Mouse (Mus musculus) neural tube, postnatal 0 days (tissue): ENCODE data around the gene Serpinb9. TPM values are rescaled to one million over a fixed set of nuclear protein-coding genes. Genes with fewer than 3 reads are reported as not detected.

Experiments used
- polyA plus RNA-seq: library from polyadenylated mRNA; unstranded; fragments of >200 nt; fragmentation: Nextera tagmentation; extraction: Ambion mirVana; gene quantifications from 2 replicates; pipeline ENCODE4 v1.2.1, GENCODE M21; 2015

The Serpinb9 gene
- polyA plus RNA-seq: 4.3 and 5.6 TPM in 2 replicates

DNA sequence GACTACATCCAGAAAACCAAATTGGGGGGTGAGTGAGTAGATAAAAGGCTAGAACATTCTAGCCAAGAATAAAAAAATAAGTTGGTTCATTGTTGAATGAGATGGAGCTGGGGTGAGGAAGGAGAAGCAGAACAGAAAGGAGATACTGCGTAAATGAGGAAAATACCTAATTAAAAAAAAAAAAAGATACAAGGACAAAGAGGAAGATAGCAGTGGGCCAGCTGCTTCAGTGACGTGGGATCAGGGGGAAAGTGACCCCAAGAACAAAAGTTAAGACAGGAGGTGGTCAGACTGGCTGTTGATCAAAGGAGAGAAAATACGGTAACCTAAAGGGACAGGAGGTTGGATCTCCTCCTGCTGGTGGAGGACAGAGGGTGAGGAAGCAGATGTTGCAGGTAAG is at the start of gene Serpinb9:
Gene Serpinb9, plus strand, starts transcription at position 301 of the 400 bp plus-strand sequence.

DNA sequence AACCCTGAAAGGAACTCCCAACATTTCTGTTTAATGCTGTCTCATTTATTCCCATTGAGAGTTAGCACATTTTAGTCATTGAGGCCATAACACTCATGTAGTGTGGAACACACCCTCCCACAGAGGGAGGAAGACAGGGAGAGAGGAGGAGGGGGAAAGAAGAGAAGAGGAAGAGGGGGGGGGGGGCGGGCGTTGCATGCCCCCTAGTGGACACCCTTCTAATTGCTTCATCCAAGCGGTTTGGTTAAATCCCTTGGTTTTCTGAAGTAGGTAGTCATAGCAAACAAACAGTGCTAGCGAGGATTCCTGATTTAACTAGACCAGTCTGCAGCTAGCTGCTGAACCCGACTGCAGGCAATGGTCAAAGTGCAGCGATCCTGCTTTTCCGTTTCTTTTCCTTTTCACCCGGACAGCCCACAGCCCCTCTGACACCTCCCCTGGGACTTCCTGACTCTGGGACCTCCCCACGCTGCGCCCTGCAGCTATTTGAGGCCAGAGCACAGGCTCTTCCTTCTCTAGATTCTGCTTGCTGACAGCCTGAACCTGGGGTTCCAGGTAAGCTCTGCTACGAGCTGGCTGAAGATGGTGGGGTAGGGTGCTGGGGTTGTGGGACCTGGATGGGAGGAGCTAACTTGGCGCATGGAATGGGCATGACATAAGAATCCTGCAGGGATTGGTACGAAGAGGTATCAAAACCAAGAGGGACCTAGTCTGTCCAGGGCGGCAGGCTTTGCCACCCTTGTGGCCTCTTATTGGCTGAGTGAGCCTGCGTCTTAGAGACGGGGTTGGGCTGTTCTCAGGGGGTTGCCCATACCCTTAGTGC is 37.9 kb upstream of the Serpinb9 start, which contains the start of gene Serpinb6b:
Gene Serpinb6b, plus strand, starts transcription at position 221 of the 823 bp plus-strand sequence.

DNA sequence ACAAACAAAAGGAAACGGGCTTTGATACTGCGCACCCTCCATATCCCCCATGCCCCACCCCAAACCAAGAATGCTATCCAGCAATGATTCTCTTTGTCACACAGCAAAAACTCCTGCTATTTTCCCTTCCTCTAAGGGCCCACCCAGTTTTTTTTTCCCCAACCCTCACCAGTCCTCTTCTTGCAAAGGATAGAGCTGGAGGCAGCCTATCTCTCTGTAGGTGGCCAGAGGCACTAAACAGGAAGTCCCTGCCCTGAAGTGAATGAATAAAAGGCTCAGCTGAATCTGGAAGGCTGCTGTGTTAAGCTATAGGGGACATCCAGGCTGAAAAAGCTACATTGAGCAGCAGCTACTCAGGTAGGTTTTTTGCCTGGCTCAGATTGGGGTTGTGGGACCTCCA is 24.2 kb downstream of the Serpinb9 start, which contains the start of gene Serpinb9b:
Gene Serpinb9b, plus strand, starts transcription at position 173 of the 400 bp plus-strand sequence.

Other genes with a start within 250 kb of the Serpinb9 start
- gene Mylk4, start 219.3 kb upstream of the Serpinb9 start, polyA plus RNA-seq: 0.08 and 0.11 TPM in 2 replicates
- gene Wrnip1, start 201.2 kb upstream of the Serpinb9 start, polyA plus RNA-seq: 39.9 and 40.7 TPM in 2 replicates
- not detected in 2 replicates for gene D930007J09Rik, start 200.4 kb upstream of the Serpinb9 start, polyA plus RNA-seq
- gene Serpinb1a, start 152.1 kb upstream of the Serpinb9 start, polyA plus RNA-seq: 3.4 and 7.4 TPM in 2 replicates
- gene Serpinb1c, start 105.0 kb upstream of the Serpinb9 start, polyA plus RNA-seq: 0.15 TPM in 1 of 2 replicates, not detected in the other
- gene Serpinb6b, start 38.0 kb upstream of the Serpinb9 start, polyA plus RNA-seq: 2.9 and 3.2 TPM in 2 replicates
- 0.24 and 0.43 TPM in 2 replicates for gene Serpinb9b, start 24.2 kb downstream of the Serpinb9 start, polyA plus RNA-seq
- 82.8 and 90.5 TPM in 2 replicates for gene Serpinb1b, start 75.3 kb downstream of the Serpinb9 start, polyA plus RNA-seq
- not detected in 2 replicates for gene Serpinb9c, start 156.5 kb downstream of the Serpinb9 start, polyA plus RNA-seq
- gene Serpinb9d, start 189.7 kb downstream of the Serpinb9 start, polyA plus RNA-seq: not detected in 2 replicates
- not detected in 2 replicates for gene Serpinb9e, start 246.4 kb downstream of the Serpinb9 start, polyA plus RNA-seq